12 mouse cellular contexts compared by ENCODE assay signal in the genomic region with DNA sequence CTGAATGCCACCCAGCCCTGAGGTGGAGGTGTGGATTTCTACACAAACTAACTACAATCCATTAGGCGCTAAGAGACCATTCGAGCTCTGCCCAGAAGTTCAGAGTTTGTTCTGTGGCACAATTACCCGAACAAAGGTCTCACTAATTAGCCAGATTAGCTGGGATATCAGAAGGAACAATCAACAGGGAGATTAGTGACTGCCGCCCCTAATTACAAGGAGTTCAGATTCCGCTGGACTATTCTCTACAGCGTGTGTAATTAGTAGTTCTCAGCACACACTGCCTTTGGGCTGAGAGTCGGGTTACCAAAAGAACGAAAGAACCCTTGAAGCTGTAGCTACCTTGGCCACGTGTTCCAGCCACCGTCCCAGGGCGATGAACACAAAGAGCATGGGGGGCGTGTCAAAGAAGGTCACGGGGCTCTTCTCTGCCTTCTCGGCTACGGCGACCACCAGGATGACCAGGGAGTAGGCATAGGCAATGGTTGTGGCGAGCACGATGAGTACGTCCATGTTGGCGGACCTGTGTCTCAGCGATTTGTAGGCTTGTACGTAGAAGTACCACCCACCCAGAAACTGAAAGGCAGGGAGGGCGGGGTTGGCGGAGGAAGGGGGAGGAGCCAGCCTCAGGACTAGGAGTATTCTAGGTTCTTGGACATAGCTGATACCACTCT. TPM values are rescaled to one million over a fixed set of nuclear protein-coding genes. Genes with fewer than 3 reads are reported as not detected.
DNase-seq lines count a peak whose midpoint lies in the region; ATAC-seq and TF ChIP-seq lines count a peak whose summit lies in the region.
"Had no signal": no experiment of that assay in that cellular context is flagged by ENCODE, and none has a peak within 500 bp of the region (broad histone marks: within the 10 kb centered on the region; RNA-seq: fewer than 3 reads in every experiment).

No protein-coding gene starts in this region.

- no peak for TF ChIP-seq CTCF in gastrocnemius, adult 2 months (IDR thresholded peaks at IDR 0.05)

- peak; percentile 51 for ATAC-seq in embryonic facial prominence, embryonic 11.5 days (replicated peaks; ENCODE audit: insufficient number of reproducible peaks, low FRiP score, low TSS enrichment, low read depth)
- 0 out of 2 replicates have a peak, but pooled peaks have one; percentile 48 for ATAC-seq in limb, embryonic 13.5 days (ENCODE audit: low FRiP score, low read depth)

- no peak overlapping the region for H3K9ac ChIP-seq in embryonic facial prominence, embryonic 11.5 days (replicated peaks; ENCODE audit: low read length)
- no peak overlapping the region for H3K9ac ChIP-seq in limb, embryonic 13.5 days

- H3K27me3 ChIP-seq in embryonic facial prominence, embryonic 11.5 days (ENCODE audit: control insufficient read depth, insufficient read depth, low read length): no peaks in the 10 kb centered on the region
- H3K27me3 ChIP-seq in limb, embryonic 13.5 days: no peaks in the 10 kb centered on the region

- no peaks in the 10 kb centered on the region for H3K4me1 ChIP-seq in embryonic facial prominence, embryonic 11.5 days (ENCODE audit: control insufficient read depth, insufficient read depth, low read length)
- no peaks in the 10 kb centered on the region for H3K4me1 ChIP-seq in limb, embryonic 13.5 days

- WGBS in embryonic facial prominence, embryonic 11.5 days: 54% methylated on average over 24 of the region's 24 CpGs
- 69% methylated on average over 24 of the region's 24 CpGs for WGBS in limb, embryonic 13.5 days

- no peaks in the 10 kb centered on the region for H3K36me3 ChIP-seq in embryonic facial prominence, embryonic 11.5 days (replicated peaks; ENCODE audit: control insufficient read depth, insufficient read depth, low read depth, low read length)
- H3K36me3 ChIP-seq in limb, embryonic 13.5 days: no peaks in the 10 kb centered on the region

- intact Hi-C loops in gastrocnemius, adult 2 months (cut with DNase I): no loop called here

- no peak for DNase-seq in gastrocnemius, adult 2 months
- DNase-seq in gastrocnemius, postnatal 10 days: no peak
- DNase-seq in A20 (ENCODE audit: low read depth, low spot score): peak; percentile 66
- peak; percentile 32 for DNase-seq in embryonic facial prominence, embryonic 11.5 days (ENCODE audit: low spot score)
- DNase-seq in gastrocnemius, adult 18-20 months (ENCODE audit: low spot score): no peak
- DNase-seq in gastrocnemius, postnatal 25 days: no peak
- no peak for DNase-seq in left cerebral cortex, adult 11 months (ENCODE audit: low spot score)
- DNase-seq: adrenal gland, adult 2 months had no signal

- H3K9me3 ChIP-seq in embryonic facial prominence, embryonic 11.5 days (replicated peaks; ENCODE audit: control insufficient read depth, low read length): no peaks in the 10 kb centered on the region
- no peaks in the 10 kb centered on the region for H3K9me3 ChIP-seq in limb, embryonic 13.5 days

- H3K27ac ChIP-seq in gastrocnemius, adult 2 months: no peak overlapping the region
- no peak overlapping the region for H3K27ac ChIP-seq in embryonic facial prominence, embryonic 11.5 days (replicated peaks; ENCODE audit: low read depth, low read length)
- H3K27ac ChIP-seq in limb, embryonic 13.5 days: no peak overlapping the region

- H3K4me3 ChIP-seq in gastrocnemius, adult 2 months: peak overlapping the region; percentile 44
- no peak overlapping the region for H3K4me3 ChIP-seq in embryonic facial prominence, embryonic 11.5 days (ENCODE audit: low read depth, low read length)
- H3K4me3 ChIP-seq in limb, embryonic 13.5 days: no peak overlapping the region

- no peak overlapping the region for H3K4me2 ChIP-seq in embryonic facial prominence, embryonic 11.5 days (ENCODE audit: low read depth, low read length)
- peak overlapping the region; percentile 19; the same call in 1 of the 2 replicates for H3K4me2 ChIP-seq in limb, embryonic 13.5 days (replicated peaks)

RNA-seq across cellular contexts. Expression of gene Ccdc70, which starts 43.6 kb away (rescaled TPM):
- total RNA-seq in gastrocnemius, adult 2 months (2021): not detected
- not detected for total RNA-seq in gastrocnemius, postnatal 10 days (2021)
- not detected in 2 replicates for polyA plus RNA-seq in embryonic facial prominence, embryonic 11.5 days (2014; fragmentation: Nextera tagmentation; extraction: Ambion mirVana)
- not detected in 2 replicates for polyA plus RNA-seq in limb, embryonic 13.5 days (2015; fragmentation: Nextera tagmentation; extraction: Ambion mirVana)
- total RNA-seq in gastrocnemius, adult 18-20 months (2021): not detected
- total RNA-seq in gastrocnemius, postnatal 25 days (2021): not detected
- total RNA-seq: adrenal gland, adult 2 months; monocyte, adult 5-6 weeks had no signal
- polyA plus RNA-seq: adrenal gland, adult 2 months; limb, embryonic 14.5 days had no signal

RNA-seq across cellular contexts. Expression of gene Atp7b, which starts 46.9 kb away (rescaled TPM):
- total RNA-seq in gastrocnemius, adult 2 months (2021): under 1 TPM in 1 of 2 experiments, not detected in 1; 0.06 TPM
- total RNA-seq in gastrocnemius, postnatal 10 days (2021): under 1 TPM in 1 of 2 experiments, not detected in 1; 0.20 TPM
- 0.90 and 1.4 TPM in 2 replicates for polyA plus RNA-seq in embryonic facial prominence, embryonic 11.5 days (2014; fragmentation: Nextera tagmentation; extraction: Ambion mirVana)
- 0.65 and 0.83 TPM in 2 replicates for polyA plus RNA-seq in limb, embryonic 13.5 days (2015; fragmentation: Nextera tagmentation; extraction: Ambion mirVana)
- under 1 TPM in 1 of 2 experiments, not detected in 1; 0.02 TPM for total RNA-seq in gastrocnemius, adult 18-20 months (2021)
- total RNA-seq in gastrocnemius, postnatal 25 days (2021): under 1 TPM in 1 of 2 experiments, not detected in 1; 0.03 TPM
- total RNA-seq: monocyte, adult 5-6 weeks had no signal

RNA-seq across cellular contexts. Expression of gene Alg11, which starts 47.4 kb away (rescaled TPM):
- total RNA-seq in gastrocnemius, adult 2 months (2021): 1 to 10 TPM; 6.1 to 7.6 TPM
- 10 to 100 TPM in 1 of 2 experiments, 1 to 10 TPM in 1; 8.8 to 11.2 TPM for total RNA-seq in gastrocnemius, postnatal 10 days (2021)
- 35.4 and 36.6 TPM in 2 replicates for polyA plus RNA-seq in embryonic facial prominence, embryonic 11.5 days (2014; fragmentation: Nextera tagmentation; extraction: Ambion mirVana)
- polyA plus RNA-seq in limb, embryonic 13.5 days (2015; fragmentation: Nextera tagmentation; extraction: Ambion mirVana): 47.2 and 48.7 TPM in 2 replicates
- total RNA-seq in gastrocnemius, adult 18-20 months (2021): 1 to 10 TPM; 6.2 to 7.6 TPM
- 1 to 10 TPM; 4.2 to 4.8 TPM for total RNA-seq in gastrocnemius, postnatal 25 days (2021)

RNA-seq across cellular contexts. Expression of gene Fam90a1a, which starts 54.7 kb away (rescaled TPM):
- total RNA-seq in gastrocnemius, adult 2 months (2021): not detected
- total RNA-seq in gastrocnemius, postnatal 10 days (2021): not detected
- polyA plus RNA-seq in embryonic facial prominence, embryonic 11.5 days (2014; fragmentation: Nextera tagmentation; extraction: Ambion mirVana): not detected in 2 replicates
- not detected in 2 replicates for polyA plus RNA-seq in limb, embryonic 13.5 days (2015; fragmentation: Nextera tagmentation; extraction: Ambion mirVana)
- not detected for total RNA-seq in gastrocnemius, adult 18-20 months (2021)
- total RNA-seq in gastrocnemius, postnatal 25 days (2021): not detected
- total RNA-seq: adrenal gland, adult 2 months; monocyte, adult 5-6 weeks had no signal
- polyA plus RNA-seq: adrenal gland, adult 2 months; limb, embryonic 14.5 days; testis, adult 2 months had no signal

Comparison
In these comparisons a context has a peak if more than half of its experiments do, and no peak if none do; other contexts are left out.
1. DNase-seq: peak in A20 (single experiment) and embryonic facial prominence, embryonic 11.5 days (single experiment); none in gastrocnemius, adult 2 months (single experiment), gastrocnemius, postnatal 10 days (single experiment), gastrocnemius, adult 18-20 months (single experiment), gastrocnemius, postnatal 25 days (single experiment) and left cerebral cortex, adult 11 months (single experiment).